Mouse (Mus musculus) hindbrain, embryonic 15.5 days (tissue): Measurements from ENCODE around the gene Rabgap1l. TPM values are rescaled to one million over a fixed set of nuclear protein-coding genes. Genes with fewer than 3 reads are reported as not detected.
"Not testable (repeated sequence)": the region's sequence is repeated elsewhere in the genome, so short reads cannot be mapped to it uniquely, and the experiment has no call there.

Experiments used
- ATAC-seq: fragments of 200-750 bp; cut with Nextera tagmentation; 2 replicates; pipeline ENCODE4 v1.8.0; 2017; ENCODE audit warnings: low read depth, moderate number of reproducible peaks, moderate TSS enrichment; ENCODE audit not compliant: low FRiP score
- H3K27ac ChIP-seq: fragments of 300-500 bp; sonication (generic); replicated peaks from 2 replicates; pipeline ENCODE4 v1.5.1; 2015; ENCODE audit warnings: mild to moderate bottlenecking, inconsistent platforms
- H3K27me3 ChIP-seq: fragments of 300-500 bp; sonication (generic); 2 replicates; pipeline ENCODE4 v1.6.1; 2015; ENCODE audit warnings: control low read depth, inconsistent platforms
- H3K36me3 ChIP-seq: fragments of 300-500 bp; sonication (generic); 2 replicates; pipeline ENCODE4 v1.6.1; 2015; ENCODE audit warnings: control low read depth, inconsistent platforms
- H3K4me1 ChIP-seq: fragments of 300-500 bp; sonication (generic); replicated peaks from 2 replicates; pipeline ENCODE4 v1.6.1; 2015; ENCODE audit warnings: control low read depth, inconsistent platforms
- H3K4me2 ChIP-seq: fragments of 300-500 bp; sonication (generic); 2 replicates; pipeline ENCODE4 v1.6.1; 2015; ENCODE audit warnings: moderate library complexity, mild to moderate bottlenecking, inconsistent platforms
- H3K4me3 ChIP-seq: fragments of 300-500 bp; sonication (generic); 2 replicates; pipeline ENCODE4 v1.5.1; 2015; ENCODE audit warnings: mild to moderate bottlenecking, inconsistent platforms
- H3K9ac ChIP-seq: fragments of 300-500 bp; sonication (generic); 2 replicates; pipeline ENCODE4 v1.6.1; 2015; ENCODE audit warnings: inconsistent platforms
- H3K9me3 ChIP-seq: fragments of 300-500 bp; sonication (generic); 2 replicates; pipeline ENCODE4 v1.6.1; 2016; ENCODE audit warnings: control low read depth, inconsistent platforms
- WGBS: fragments of 180-500 bp; shearing (Covaris S2); methylation state at CpG from one replicate; pipeline ENCODE4 v1.1.7; 2015; 5-methylcytosine and 5-hydroxymethylcytosine counted together
- polyA plus RNA-seq: library from polyadenylated mRNA; unstranded; fragments of >200 nt; fragmentation: Nextera tagmentation; extraction: Ambion mirVana; gene quantifications from 2 replicates; pipeline ENCODE4 v1.2.1, GENCODE M21; 2015

Gene Rabgap1l
- polyA plus RNA-seq, 1 experiment from 2014 or later = 28.3 TPM

DNA sequence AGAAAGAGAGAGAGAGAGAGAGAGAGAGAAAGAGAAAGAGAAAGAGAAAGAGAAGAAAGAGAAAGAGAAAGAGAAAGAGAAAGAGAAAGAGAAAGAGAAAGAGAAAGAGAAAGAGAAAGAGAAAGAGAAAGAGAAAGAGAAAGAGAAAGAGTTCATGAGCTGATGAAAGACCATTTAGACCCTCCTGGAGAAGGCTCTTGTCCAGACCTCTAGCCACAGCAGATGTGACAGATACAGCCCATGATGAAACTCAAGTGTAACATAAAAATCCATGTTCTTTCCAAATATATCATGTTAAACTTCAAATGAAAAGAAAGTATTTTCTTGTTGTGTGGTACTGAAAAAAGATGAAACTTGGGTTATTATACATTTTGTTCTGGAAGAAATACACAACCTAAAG is 189.7 kb downstream of the Rabgap1l start:
- not testable (repeated sequence) for H3K36me3 ChIP-seq, H3K4me2 ChIP-seq, H3K9me3 ChIP-seq, H3K9ac ChIP-seq, ATAC-seq, H3K4me1 ChIP-seq, H3K4me3 ChIP-seq, H3K27me3 ChIP-seq, H3K27ac ChIP-seq

DNA sequence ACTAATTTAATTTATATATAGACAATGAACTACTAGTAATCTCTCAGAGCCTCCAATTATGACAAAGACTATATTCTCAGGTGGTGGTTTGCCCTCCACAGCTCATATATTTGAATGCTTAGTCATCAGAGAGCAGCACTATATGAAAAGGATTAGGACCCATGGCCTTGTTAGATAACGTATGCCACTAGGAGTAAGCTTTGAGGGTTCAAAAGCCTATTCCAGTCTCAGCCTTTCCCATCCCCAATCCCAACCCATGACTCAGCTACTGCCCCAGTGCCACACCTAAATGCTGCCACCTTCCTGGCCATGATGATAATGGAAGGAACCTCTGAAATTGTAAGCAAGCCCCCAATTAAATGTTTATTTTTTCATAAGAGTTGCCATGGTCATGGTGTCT is 195.6 kb downstream of the Rabgap1l start:
- ATAC-seq = no peak
- Histone ChIP-seq H3K36me3 (no peaks in the 10 kb centered on the region), H3K4me1 (no peaks in the 10 kb centered on the region), H3K4me3 (no peak overlapping the region), H3K9me3 (no peaks in the 10 kb centered on the region), H3K4me2 (no peak overlapping the region), H3K9ac (no peak overlapping the region), H3K27me3 (no peaks in the 10 kb centered on the region), H3K27ac (no peak overlapping the region)
- 81% methylated on average over 1 of the region's 1 CpGs for WGBS

DNA sequence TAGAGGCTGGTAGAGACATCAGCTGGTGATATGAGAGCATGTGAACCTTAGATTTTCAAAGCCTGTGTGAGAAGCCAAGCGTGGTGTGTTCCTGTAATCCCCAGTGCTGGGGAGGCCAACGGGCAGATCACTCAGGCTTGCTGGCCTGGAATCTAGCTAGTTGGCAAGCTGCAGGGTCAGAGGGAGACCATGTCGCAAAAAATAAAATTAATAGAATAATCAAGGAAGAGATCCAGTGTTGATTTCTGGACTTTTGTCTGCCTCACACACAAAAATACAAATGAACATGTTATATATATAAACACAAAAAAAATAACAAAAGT is 196.1 kb downstream of the Rabgap1l start:
- H3K27me3 ChIP-seq = no peaks in the 10 kb centered on the region
- no peak overlapping the region for H3K27ac ChIP-seq
- H3K9ac ChIP-seq = no peak overlapping the region
- 83% methylated on average over 3 of the region's 3 CpGs for WGBS
- no peak for ATAC-seq
- no peak overlapping the region for H3K4me3 ChIP-seq
- no peaks in the 10 kb centered on the region for H3K4me1 ChIP-seq
- no peaks in the 10 kb centered on the region for H3K36me3 ChIP-seq
- no peaks in the 10 kb centered on the region for H3K9me3 ChIP-seq
- no peak overlapping the region for H3K4me2 ChIP-seq

DNA sequence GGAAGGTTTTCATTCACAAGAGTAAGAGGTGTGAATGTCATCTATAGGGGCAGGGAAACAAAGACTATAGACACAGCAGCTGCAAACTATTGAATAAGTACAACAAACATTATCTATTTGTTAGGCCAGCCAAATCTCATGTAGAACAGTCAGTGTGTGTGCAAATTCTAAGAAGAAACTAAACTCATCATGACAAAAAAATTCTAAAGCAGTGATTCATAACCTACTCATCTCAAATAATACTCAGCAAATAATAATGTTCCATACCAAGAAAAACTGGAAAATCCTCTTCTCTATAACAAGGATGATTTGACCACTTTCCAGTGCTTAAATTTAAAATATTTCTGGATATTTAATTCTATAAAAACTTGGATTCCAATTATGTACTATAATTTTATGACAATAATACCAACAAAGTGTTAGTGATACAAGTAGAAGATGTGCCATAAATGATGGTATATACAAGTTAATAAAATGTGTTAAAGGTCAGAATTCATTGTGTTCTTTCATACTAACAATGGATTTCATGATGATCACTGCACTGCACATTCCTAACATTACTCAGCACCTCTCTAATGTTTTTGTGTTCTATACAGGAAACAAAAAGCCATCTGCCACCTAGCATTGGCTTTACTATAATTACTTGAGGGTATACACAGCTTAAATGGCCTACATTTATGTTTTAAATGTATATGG is 196.6 kb downstream of the Rabgap1l start:
- H3K9ac ChIP-seq = no peak overlapping the region
- no peak for ATAC-seq
- no peaks in the 10 kb centered on the region for H3K9me3 ChIP-seq
- no peak overlapping the region for H3K4me3 ChIP-seq
- H3K4me1 ChIP-seq = no peaks in the 10 kb centered on the region
- H3K36me3 ChIP-seq = no peaks in the 10 kb centered on the region
- H3K27ac ChIP-seq = no peak overlapping the region
- H3K27me3 ChIP-seq = no peaks in the 10 kb centered on the region
- no peak overlapping the region for H3K4me2 ChIP-seq

DNA sequence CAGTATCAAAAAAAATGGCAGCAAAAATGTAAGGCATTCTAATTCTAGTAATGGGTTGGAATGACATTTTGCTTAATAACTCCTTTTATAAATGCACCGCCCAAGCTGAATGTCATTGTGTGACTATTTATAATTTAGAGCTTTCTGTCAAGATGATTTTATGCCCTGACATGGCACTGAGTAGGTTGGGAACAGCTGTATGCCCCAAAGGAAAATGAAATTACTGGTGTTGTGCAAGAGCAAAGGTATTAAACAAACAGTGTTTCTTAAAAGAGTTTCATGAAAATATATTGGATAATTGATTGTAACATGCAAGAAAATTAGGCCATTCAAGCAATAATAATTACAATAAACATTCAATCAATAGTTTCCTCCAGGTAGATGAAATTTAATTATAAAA is 198.4 kb downstream of the Rabgap1l start:
- H3K36me3 ChIP-seq = no peaks in the 10 kb centered on the region
- ATAC-seq = no peak
- no peaks in the 10 kb centered on the region for H3K27me3 ChIP-seq
- H3K4me2 ChIP-seq = no peak overlapping the region
- WGBS = 62% methylated on average over 1 of the region's 1 CpGs
- H3K4me1 ChIP-seq = no peaks in the 10 kb centered on the region
- no peak overlapping the region for H3K4me3 ChIP-seq
- H3K27ac ChIP-seq = no peak overlapping the region
- no peak overlapping the region for H3K9ac ChIP-seq
- no peaks in the 10 kb centered on the region for H3K9me3 ChIP-seq

DNA sequence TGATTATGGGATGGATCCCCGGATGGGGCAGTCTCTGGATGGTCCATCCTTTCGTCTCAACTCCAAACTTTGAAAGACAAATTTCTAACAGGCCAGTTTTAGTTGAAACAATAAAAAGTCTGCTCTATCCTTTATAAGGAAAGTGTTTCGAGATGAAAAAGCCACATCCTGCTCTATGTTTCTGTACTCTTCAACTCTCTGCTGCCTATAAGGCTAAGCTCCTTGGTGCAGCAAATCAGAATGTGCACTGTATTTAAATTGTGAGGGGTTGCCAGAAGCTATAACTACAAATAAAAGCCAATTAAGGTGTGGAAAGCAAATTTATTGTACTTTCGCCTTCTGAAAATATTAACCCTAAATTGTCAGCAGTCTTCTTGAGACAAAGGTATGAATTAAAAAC is 198.9 kb downstream of the Rabgap1l start:
- H3K4me3 ChIP-seq = no peak overlapping the region
- no peak for ATAC-seq
- H3K9me3 ChIP-seq = no peaks in the 10 kb centered on the region
- H3K9ac ChIP-seq = no peak overlapping the region
- no peak overlapping the region for H3K27ac ChIP-seq
- no peaks in the 10 kb centered on the region for H3K4me1 ChIP-seq
- H3K4me2 ChIP-seq = no peak overlapping the region
- no peaks in the 10 kb centered on the region for H3K36me3 ChIP-seq
- 83% methylated on average over 4 of the region's 4 CpGs for WGBS
- H3K27me3 ChIP-seq = no peaks in the 10 kb centered on the region

DNA sequence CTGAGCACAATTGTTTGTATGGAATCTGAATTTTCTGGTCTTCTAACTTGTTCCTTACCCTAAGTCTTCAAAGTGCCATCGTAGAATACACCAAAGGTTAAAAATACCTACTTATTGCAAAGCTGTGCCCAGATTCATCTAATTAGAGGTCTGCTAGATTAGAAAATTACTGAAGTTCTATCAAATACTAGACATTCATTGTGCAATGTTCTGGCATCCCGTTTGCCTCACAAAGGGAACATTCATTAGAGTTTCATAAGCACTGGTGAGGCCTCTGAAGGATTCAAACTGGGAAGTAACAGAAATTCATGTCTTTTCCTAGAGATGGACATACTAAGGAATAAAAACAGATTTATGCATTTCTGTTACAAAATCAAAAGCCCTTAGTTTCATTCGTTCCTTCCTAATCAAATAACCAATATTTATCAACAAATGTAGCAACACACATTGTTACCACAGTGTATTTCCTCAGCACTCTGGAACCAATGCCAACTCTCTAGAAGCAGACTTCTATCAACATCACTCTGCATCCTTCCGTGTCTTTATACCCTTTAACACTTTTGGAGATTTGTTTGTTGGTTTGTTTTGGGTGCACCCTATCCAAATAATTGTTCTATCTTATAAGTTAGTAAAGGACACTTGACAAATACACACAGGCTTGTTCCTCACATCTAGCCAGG is 204.0 kb downstream of the Rabgap1l start:
- H3K9me3 ChIP-seq = no peaks in the 10 kb centered on the region

DNA sequence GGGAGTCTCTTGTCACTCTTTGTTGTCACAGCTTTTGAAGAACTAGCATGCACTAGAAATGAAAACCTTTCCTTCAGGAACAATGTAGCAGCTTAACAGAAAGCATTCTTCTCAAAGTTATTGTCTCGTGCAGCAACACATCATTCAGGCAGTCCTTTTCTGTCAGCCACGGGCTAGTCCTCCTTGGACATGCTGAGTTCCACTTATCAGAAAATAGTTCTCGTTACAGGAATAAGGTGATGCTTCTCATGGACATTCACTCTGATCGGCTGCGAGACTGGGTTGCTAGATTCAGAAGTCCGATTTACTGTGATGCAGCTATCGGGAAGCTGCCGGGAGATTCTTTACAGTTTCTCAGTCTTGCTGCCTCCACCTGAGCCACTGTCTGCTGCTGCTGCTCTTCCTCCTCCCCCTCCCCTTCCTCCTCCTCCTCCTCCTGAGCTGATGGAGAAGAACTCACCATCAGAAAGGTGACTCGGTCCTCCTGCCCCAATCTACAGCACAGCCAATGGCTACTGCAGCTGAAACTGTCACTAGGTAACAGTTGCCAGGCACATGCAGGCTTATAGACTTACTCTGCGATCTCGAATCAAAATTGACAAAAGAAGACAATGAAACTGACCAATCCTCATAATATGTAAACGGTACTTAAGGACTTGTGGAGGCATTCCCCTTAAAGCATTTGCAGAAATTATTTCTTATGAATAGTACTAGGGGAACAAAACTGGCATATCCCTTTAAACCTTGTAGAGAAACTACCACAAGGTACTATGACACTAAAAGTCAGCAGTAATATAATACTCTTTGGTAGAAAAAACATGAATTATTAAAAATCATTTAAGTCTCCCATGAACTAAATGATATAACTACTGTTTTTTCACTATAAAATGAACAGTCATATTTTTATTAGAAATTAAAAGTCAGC is 213.4 kb downstream of the Rabgap1l start:
- no peak overlapping the region for H3K9ac ChIP-seq
- 42% methylated on average over 12 of the region's 12 CpGs for WGBS
- no peaks in the 10 kb centered on the region for H3K27me3 ChIP-seq
- peak overlapping the region; percentile 41 for H3K4me2 ChIP-seq
- peak; percentile 79 for ATAC-seq
- no peaks in the 10 kb centered on the region for H3K4me1 ChIP-seq
- peak overlapping the region; percentile 22; the same call in 1 of the 2 replicates for H3K27ac ChIP-seq
- H3K9me3 ChIP-seq = no peaks in the 10 kb centered on the region
- H3K36me3 ChIP-seq = no peaks in the 10 kb centered on the region
- H3K4me3 ChIP-seq = peak overlapping the region; percentile 18

More for the DNA sequence above, 204.0 kb downstream of the Rabgap1l start:
- Histone ChIP-seq H3K9ac (no peak overlapping the region), H3K4me3 (no peak overlapping the region), H3K27me3 (no peaks in the 10 kb centered on the region), H3K36me3 (no peaks in the 10 kb centered on the region), H3K27ac (no peak overlapping the region), H3K4me2 (no peak overlapping the region), H3K4me1 (no peaks in the 10 kb centered on the region)
- no peak for ATAC-seq
- 73% methylated on average over 4 of the region's 4 CpGs for WGBS

DNA sequence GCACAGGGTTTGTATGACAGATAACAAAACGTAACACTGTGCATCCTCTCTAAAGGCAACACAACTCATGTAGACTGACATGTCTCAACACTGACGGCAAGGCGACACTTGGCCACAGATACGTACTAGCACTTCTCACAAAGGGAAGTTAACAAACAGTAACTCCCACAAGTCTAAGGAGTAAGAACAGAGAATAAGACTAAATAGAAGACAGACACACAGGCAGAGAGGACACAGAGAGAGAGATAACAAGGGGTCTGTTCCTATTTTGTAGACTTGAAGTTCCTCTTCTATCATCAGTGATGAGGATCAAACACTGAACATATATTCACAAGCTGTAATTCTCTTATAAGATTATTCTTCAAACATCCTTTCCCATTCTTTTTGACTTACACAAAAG is 216.9 kb downstream of the Rabgap1l start:
- no peak overlapping the region for H3K27ac ChIP-seq
- H3K36me3 ChIP-seq = no peaks in the 10 kb centered on the region
- H3K4me2 ChIP-seq = no peak overlapping the region
- no peaks in the 10 kb centered on the region for H3K9me3 ChIP-seq
- no peak overlapping the region for H3K9ac ChIP-seq
- ATAC-seq = no peak
- no peaks in the 10 kb centered on the region for H3K27me3 ChIP-seq
- no peak overlapping the region for H3K4me3 ChIP-seq
- WGBS = 88% methylated on average over 4 of the region's 4 CpGs
- no peaks in the 10 kb centered on the region for H3K4me1 ChIP-seq

DNA sequence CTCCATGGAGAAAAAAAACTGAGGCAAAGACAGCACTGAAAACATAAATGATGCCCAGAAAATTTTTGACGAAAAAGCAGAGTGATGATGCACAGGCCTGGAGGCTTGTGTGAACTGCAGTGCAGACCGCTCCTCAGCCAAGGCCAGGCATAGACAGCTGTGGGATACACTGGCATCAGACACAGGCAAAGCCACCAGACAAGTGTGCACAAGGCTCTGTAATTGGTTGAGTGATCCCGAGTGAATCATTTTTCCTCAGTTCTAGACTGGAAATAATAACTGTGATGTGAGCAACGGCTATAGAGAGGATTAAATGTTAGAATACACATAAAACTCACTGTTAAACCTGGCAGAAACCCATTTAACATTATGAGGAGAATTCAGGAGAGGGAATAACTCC is 219.0 kb downstream of the Rabgap1l start:
- H3K4me3 ChIP-seq = no peak overlapping the region
- H3K4me1 ChIP-seq = no peaks in the 10 kb centered on the region
- 70% methylated on average over 4 of the region's 4 CpGs for WGBS
- H3K27ac ChIP-seq = no peak overlapping the region
- no peak overlapping the region for H3K9ac ChIP-seq
- ATAC-seq = no peak
- no peak overlapping the region for H3K4me2 ChIP-seq
- no peaks in the 10 kb centered on the region for H3K27me3 ChIP-seq
- H3K36me3 ChIP-seq = no peaks in the 10 kb centered on the region
- H3K9me3 ChIP-seq = no peaks in the 10 kb centered on the region

DNA sequence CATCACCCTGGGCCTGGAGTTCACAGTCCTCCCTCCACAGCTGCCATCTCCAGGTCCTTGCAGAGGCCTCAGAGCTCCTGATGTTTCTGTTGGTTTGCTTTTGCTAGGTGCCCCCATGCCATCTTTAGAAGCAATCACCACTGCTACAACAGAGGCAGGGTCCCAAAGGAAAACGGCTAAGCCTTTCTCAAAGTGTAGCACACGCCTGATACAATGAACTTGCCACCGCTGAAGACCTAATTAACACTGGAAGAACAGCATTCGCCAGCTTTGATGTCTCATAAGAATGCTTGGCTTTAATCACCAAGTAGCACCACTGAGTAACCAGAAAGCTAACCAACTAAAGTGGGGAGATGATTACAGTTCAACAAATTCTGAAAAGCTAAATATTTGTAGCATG is 226.6 kb downstream of the Rabgap1l start:
- H3K36me3 ChIP-seq = no peaks in the 10 kb centered on the region
- H3K4me2 ChIP-seq = no peak overlapping the region
- H3K9ac ChIP-seq = no peak overlapping the region
- no peak overlapping the region for H3K27ac ChIP-seq
- WGBS = 48% methylated on average over 4 of the region's 4 CpGs
- no peaks in the 10 kb centered on the region for H3K4me1 ChIP-seq
- no peak for ATAC-seq
- H3K4me3 ChIP-seq = no peak overlapping the region
- no peaks in the 10 kb centered on the region for H3K9me3 ChIP-seq
- no peaks in the 10 kb centered on the region for H3K27me3 ChIP-seq

DNA sequence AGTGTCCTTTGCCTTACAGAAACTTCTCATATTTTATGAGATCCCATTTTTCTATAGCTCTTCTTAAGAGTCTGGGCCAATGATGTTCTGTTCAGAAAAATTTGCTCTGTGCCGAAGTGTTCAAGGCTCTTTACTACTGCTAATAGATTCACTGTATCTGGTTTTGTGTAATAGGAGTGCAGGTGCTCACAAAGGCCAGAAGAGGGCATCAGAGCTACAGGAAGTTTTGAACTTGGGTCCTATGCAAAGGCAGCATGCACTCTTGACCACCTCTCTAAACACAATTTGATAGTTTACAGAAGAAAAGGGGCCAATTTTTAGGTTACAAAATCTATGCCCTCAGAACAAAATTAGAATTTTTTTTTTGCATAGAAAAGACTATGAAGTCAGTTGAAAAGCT is 231.6 kb downstream of the Rabgap1l start:
- H3K9me3 ChIP-seq = no peaks in the 10 kb centered on the region
- H3K27ac ChIP-seq = no peak overlapping the region
- H3K27me3 ChIP-seq = no peaks in the 10 kb centered on the region
- no peak overlapping the region for H3K9ac ChIP-seq
- H3K4me1 ChIP-seq = no peaks in the 10 kb centered on the region
- no peaks in the 10 kb centered on the region for H3K36me3 ChIP-seq
- no peak overlapping the region for H3K4me3 ChIP-seq
- 63% methylated on average over 1 of the region's 1 CpGs for WGBS
- no peak for ATAC-seq
- no peak overlapping the region for H3K4me2 ChIP-seq
